8 mouse cellular contexts compared by ENCODE assay signal in genomic region chr6:59425824-59426533, GRCm38 (mm10). TPM values are rescaled to one million over a fixed set of nuclear protein-coding genes. Genes with fewer than 3 reads are reported as not detected.
A peak's percentile ranks its signal among the peaks of the same experiment; 100 is the strongest.
DNase-seq lines count a peak whose midpoint lies in the region; ATAC-seq and TF ChIP-seq lines count a peak whose summit lies in the region.

Gene Gprin3, minus strand, starts transcription at chr6:59426294.

- WGBS in forebrain, postnatal 0 days, result 7% methylated on average over 34 of the region's 34 CpGs
- WGBS in neural tube, embryonic 14.5 days, result 9% methylated on average over 34 of the region's 34 CpGs

- intact Hi-C loops in heart, postnatal 36 days (cut with DNase I), result no loop called here

- ATAC-seq in forebrain, postnatal 0 days, result peak; percentile 93
- ATAC-seq in neural tube, embryonic 14.5 days (ENCODE audit: low read depth), result peak; percentile 96

- TF ChIP-seq CTCF in forebrain, postnatal 0 days (IDR thresholded peaks at IDR 0.05; ENCODE audit: low read depth), result peak; percentile 46
- TF ChIP-seq CTCF in testis, adult 2 months (IDR thresholded peaks at IDR 0.05; ENCODE audit: control insufficient read depth, insufficient read depth, insufficient replicate concordance, low read depth, low read length), result no peak

- H3K4me3 ChIP-seq in forebrain, postnatal 0 days (ENCODE audit: low read depth, low read length), result peak within 1 kb of the TSS; percentile 53
- H3K4me3 ChIP-seq in neural tube, embryonic 14.5 days (ENCODE audit: low read depth, low read length), result peak within 1 kb of the TSS; percentile 45
- H3K4me3 ChIP-seq in testis, adult 2 months (ENCODE audit: control insufficient read depth, low read depth, low read length), result peak within 1 kb of the TSS; percentile 62

- H3K4me1 ChIP-seq in forebrain, postnatal 0 days (ENCODE audit: insufficient read depth), result no peaks in the 10 kb centered on the region
- peaks cover 3% of the 10 kb centered on the region for H3K4me1 ChIP-seq in neural tube, embryonic 14.5 days (ENCODE audit: control insufficient read depth, insufficient read depth, low read length)
- peaks cover 7% of the 10 kb centered on the region for H3K4me1 ChIP-seq in testis, adult 2 months (ENCODE audit: control insufficient read depth, insufficient read depth, low read length)

- TF ChIP-seq POLR2A in testis, adult 2 months (IDR thresholded peaks at IDR 0.05; ENCODE audit: control insufficient read depth, low read depth, low read length), result no peak

- H3K27me3 ChIP-seq in forebrain, postnatal 0 days (ENCODE audit: insufficient read depth, low read length), result no peaks in the 10 kb centered on the region
- H3K27me3 ChIP-seq in neural tube, embryonic 14.5 days (ENCODE audit: control insufficient read depth, insufficient read depth, low read length), result no peaks in the 10 kb centered on the region
- no peaks in the 10 kb centered on the region for H3K27me3 ChIP-seq in testis, adult 2 months (ENCODE audit: control insufficient read depth, insufficient read depth, low read length)

- peak within 1 kb of the TSS; percentile 72 for H3K4me2 ChIP-seq in forebrain, postnatal 0 days (ENCODE audit: low read depth)
- H3K4me2 ChIP-seq in neural tube, embryonic 14.5 days (ENCODE audit: low read depth, low read length), result peak within 1 kb of the TSS; percentile 81

- H3K9ac ChIP-seq in forebrain, postnatal 0 days, result peak within 1 kb of the TSS; percentile 72
- H3K9ac ChIP-seq in neural tube, embryonic 14.5 days (replicated peaks; ENCODE audit: low read depth, low read length), result peak within 1 kb of the TSS; percentile 72

- peak; percentile 66 for DNase-seq in ES-CJ7 (ENCODE audit: low read depth, low spot score)
- DNase-seq in cerebellum, adult 8-10 months, result peak; percentile 92
- DNase-seq in forebrain, postnatal 0 days, result peak; percentile 87
- DNase-seq in heart, postnatal 36 days, result peak; percentile 52 to 70
- peak; percentile 70 to 82 for DNase-seq in layer of hippocampus, adult 18-20 months (ENCODE audit: low spot score in 2 of 2)
- DNase-seq in lung, adult 18-20 months, result peak; percentile 92 to 94

- H3K36me3 ChIP-seq in forebrain, postnatal 0 days (ENCODE audit: insufficient read depth), result no peaks in the 10 kb centered on the region
- no peaks in the 10 kb centered on the region for H3K36me3 ChIP-seq in neural tube, embryonic 14.5 days (ENCODE audit: control insufficient read depth, insufficient read depth, low read length)
- no peaks in the 10 kb centered on the region for H3K36me3 ChIP-seq in testis, adult 2 months (ENCODE audit: control insufficient read depth, insufficient read depth, low read length)

- H3K27ac ChIP-seq in forebrain, postnatal 0 days (ENCODE audit: low read depth, low read length), result peak within 1 kb of the TSS; percentile 60
- H3K27ac ChIP-seq in neural tube, embryonic 14.5 days (ENCODE audit: low read depth, low read length), result peak within 1 kb of the TSS; percentile 55
- H3K27ac ChIP-seq in testis, adult 2 months (ENCODE audit: control insufficient read depth, insufficient read depth, low read depth, low read length), result no peak within 1 kb of the TSS

- no peaks in the 10 kb centered on the region for H3K9me3 ChIP-seq in forebrain, postnatal 0 days (ENCODE audit: low read length)
- no peaks in the 10 kb centered on the region for H3K9me3 ChIP-seq in neural tube, embryonic 14.5 days (ENCODE audit: control insufficient read depth, low read length)

RNA-seq across cellular contexts. Expression of gene Gprin3, which starts in this region (rescaled TPM):
- 16.8 and 22.7 TPM in 2 replicates for total RNA-seq in forebrain, postnatal 0 days (2014; rRNA removed)
- polyA plus RNA-seq in forebrain, postnatal 0 days (2015; fragmentation: Nextera tagmentation; extraction: Ambion mirVana), result 4.2 and 8.8 TPM in 2 replicates
- total RNA-seq in heart, postnatal 36 days (2021), result under 1 TPM; 0.24 to 0.47 TPM
- total RNA-seq in layer of hippocampus, adult 18-20 months (2021), result 1 to 10 TPM; 8.3 to 9.3 TPM
- 6.2 and 9.7 TPM in 2 replicates for polyA plus RNA-seq in neural tube, embryonic 14.5 days (2014; fragmentation: Nextera tagmentation; extraction: Ambion mirVana)
- 0.05 TPM in 2 replicates for polyA plus RNA-seq in testis, adult 2 months (2012; rRNA removed)

Comparison
In these comparisons a context has a peak if more than half of its experiments do, and no peak if none do; other contexts are left out.
1. RNA of gene Gprin3 (total RNA-seq): 16.8 to 22.7 TPM in forebrain, postnatal 0 days and 8.3 to 9.3 TPM in layer of hippocampus, adult 18-20 months; 0.24 to 0.47 TPM in heart, postnatal 36 days; every median in the first group is over 4 times any median in the second.
2. Peak in DNase-seq in heart, postnatal 36 days; RNA of the gene not detected or under 1 TPM.
3. Peak in every context shown above with its lines, with median percentiles within 50 percentile points of each other: DNase-seq and H3K4me3 ChIP-seq.